Mouse (Mus musculus) layer of hippocampus, postnatal 36 days (tissue): ENCODE data around the gene Fyb. TPM values are rescaled to one million over a fixed set of nuclear protein-coding genes. Genes with fewer than 3 reads are reported as not detected.

Experiments used
- DNase-seq, 2 experiments: peaks; one replicate each; pipeline ENCODE4 v3.0.0; 2022
- total RNA-seq, 2 experiments: library from RNA; stranded (reverse); gene quantifications; 2 replicates each; pipeline ENCODE4 v1.2.3; 2021

Fyb gene
- total RNA-seq: 1 to 10 TPM; 5.9 to 8.3 TPM

GRCm38 (mm10) chr15:6522653-6523167, at the start of gene Fyb:
Gene Fyb (plus strand): TSS chr15:6522853.
- peak in 1 of 2 experiments; percentile 3 for DNase-seq

GRCm38 (mm10) chr15:6483561-6483960, 39.1 kb upstream of the Fyb start:
- no peak for DNase-seq

- DNase-seq: no peak
Measured at GRCm38 (mm10) chr15:6492386-6492785, 30.3 kb upstream of the Fyb start.

DNA sequence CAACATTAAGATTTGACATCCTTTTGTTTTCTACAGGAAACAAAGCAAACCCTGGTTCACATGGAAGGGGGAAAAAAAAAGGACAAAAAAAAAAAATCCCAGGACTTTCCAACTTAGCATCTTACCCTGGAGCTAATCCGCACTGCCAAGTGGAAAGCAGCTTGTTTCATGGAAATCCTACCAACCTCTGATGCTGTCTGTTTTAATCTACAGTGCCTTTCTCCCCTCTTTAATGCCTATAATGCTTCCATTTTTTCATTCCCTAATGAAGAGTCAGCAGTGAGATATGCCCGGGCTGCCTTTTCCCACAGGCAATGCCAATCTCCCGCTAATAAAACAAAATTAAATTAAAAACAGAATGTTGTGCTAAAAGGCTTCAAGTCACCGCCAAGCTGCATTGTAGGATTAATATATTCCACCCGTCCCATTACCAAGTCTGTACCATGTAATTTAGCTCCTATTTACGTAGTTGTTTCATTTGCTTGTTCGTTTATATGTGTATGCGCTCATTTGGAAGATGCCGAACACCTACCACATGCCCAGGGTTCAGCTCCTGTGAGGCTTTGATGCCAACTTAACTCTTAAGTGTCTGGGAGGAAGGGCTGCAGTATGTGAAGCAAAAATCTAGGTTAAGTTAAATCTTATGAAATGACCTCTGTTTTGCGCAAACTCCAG, 24.1 kb upstream of the Fyb start:
- no peak for DNase-seq

GRCm38 (mm10) chr15:6500787-6501186, 21.9 kb upstream of the Fyb start:
- peak in 1 of 2 experiments; percentile 7 for DNase-seq

- DNase-seq: no peak
Measured at GRCm38 (mm10) chr15:6517525-6517924, 5.1 kb upstream of the Fyb start.

DNA sequence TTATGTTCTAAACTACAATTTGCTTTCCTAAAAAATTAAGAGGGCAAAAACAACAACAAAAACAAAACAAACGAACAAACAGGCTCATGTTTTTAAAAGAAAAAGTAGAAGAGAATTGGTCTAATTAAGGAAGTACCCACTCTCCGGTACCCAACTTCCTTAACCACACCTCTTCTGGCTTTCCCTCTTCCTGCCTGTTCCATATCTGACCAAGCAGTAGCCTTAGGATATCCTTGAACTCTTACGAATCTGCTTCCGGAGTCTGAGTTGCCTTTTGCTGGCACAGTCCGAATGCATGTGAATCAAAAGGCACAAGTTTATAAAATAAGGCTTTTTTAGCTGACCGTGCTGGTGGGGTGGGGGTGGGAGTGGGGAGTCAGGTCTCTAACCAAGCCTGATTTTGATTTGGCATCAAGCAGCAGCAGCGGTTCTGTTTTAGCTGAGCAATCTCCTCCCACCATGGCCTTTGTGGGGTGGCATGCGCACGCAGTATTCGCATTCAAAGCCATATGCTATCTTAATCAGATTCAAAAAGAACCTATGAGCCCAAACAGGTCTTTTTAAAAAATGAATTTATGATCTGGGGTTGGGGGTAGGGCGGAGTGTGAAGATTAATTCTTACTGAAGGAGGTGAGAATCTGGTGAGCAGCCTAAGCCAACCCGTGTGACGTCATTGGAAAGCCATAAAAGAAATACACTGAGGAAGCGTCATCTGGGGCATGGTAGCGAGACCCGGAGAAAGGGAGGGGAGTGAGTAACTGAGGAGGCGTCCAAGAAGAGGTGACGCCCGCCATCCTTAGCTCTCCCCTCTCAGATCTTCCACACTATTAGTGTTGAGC, 3.0 kb upstream of the Fyb start:
- DNase-seq: no peak

DNA sequence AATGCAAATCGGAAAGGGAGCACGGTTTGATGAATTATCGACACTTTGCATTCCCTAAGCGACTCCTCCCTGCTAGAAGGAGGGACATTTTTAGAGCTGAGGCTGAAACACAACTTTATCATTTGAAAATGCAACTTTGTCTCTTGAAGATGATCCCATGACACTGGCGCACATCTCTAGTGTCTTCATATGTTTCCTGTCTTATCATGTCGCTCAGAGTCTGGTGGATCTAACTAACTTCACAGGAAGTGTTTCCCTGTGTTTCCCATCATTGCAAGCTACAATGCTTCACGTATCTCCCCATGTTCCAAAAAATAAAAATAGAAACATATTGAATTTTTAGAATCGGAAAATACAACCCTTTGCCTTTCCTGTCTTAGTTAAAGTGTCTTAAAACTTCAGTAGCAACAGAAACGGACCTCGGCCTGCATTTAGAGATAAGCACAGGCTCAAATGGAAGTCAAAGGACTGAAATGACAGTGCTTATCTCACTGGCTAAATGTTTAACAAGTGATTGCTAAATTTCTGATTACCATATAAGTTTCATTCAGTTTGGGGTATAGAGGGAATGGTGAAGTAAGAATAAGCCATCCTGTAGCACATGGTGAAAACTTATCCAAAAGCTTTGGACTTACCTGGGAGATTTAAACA, 2.0 kb upstream of the Fyb start:
- DNase-seq: no peak

GRCm38 (mm10) chr15:6524801-6525200, 2.1 kb downstream of the Fyb start:
- no peak for DNase-seq

DNA sequence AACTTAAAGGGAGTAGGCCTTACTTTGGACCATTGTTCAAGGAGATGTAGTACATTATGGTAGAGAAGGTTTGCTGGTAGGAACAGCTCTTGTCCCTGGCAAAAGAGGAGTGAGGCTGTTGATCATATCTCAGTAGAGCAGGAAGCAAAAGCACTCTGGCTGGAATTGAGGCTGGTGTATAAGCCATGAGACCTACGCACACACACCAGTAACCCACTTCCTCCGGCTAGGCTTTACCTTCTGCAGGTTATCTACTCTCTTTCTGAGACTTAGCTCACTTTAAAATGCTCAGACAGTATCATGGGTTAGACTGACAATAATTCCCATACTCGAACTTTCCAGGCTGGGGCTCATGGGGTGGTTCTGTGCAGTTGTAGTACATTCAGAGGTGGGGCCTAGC, 2.7 kb downstream of the Fyb start:
- DNase-seq: no peak

GRCm38 (mm10) chr15:6533858-6534343, 11.2 kb downstream of the Fyb start:
- DNase-seq: no peak

GRCm38 (mm10) chr15:6534592-6534991, 11.9 kb downstream of the Fyb start:
- DNase-seq: no peak

DNA sequence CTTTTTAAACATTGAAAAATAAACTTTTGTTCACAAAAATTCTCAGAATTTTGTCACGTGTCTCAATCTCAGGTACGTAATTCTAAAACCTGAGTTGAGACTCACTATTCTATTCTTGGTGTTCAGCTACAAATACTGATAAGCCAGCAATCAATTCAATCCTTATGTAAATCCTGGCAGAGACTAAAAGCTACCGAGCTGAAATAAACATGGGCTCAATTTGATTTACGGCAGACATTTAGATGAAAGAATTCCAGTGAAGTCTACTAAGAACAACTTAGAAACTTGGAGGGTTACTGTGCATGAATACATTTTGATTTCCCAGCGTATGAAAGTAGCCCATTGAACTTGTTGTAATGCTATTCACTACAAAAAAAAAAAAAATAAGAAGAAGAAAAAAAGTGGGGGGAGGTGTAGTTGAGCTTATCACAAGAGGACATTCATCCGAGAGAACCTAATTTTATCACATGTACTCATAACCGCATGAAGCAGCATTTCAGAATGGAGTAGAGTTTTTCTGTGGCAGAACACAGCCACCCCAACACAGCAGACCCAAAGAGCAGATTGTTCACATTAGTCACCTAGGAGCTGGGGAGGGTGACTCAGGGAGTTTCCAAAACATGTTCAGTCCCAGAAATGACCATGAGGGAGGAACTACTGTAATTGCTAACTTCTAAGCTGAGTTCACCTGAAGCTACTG, 17.1 kb downstream of the Fyb start:
- DNase-seq: no peak

GRCm38 (mm10) chr15:6548911-6549310, 26.3 kb downstream of the Fyb start:
- DNase-seq: no peak

DNA sequence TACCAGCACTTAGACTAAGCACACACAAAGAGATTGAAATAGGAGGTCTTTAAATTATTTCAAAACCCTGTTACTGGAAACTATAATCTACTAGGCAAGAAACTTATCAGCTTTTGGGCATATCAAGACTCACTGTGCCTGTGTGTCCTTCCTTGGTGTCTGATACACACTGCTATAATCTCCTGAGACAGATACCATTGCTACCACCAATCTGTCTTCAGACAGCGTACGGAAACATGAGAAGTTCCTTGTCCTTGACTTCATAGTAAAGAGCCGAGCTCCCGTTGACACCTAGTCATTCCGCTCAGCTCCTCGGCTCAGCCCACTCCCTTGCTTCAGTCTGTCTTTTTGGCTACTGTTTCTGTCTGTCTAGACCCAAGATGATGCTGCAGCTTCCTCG, 29.2 kb downstream of the Fyb start:
- DNase-seq: no peak

- no peak for DNase-seq
Measured at GRCm38 (mm10) chr15:6554742-6555141, 32.1 kb downstream of the Fyb start.

- no peak for DNase-seq
Measured at GRCm38 (mm10) chr15:6555536-6555935, 32.9 kb downstream of the Fyb start.

- no peak for DNase-seq
Measured at GRCm38 (mm10) chr15:6556272-6556671, 33.6 kb downstream of the Fyb start.

DNA sequence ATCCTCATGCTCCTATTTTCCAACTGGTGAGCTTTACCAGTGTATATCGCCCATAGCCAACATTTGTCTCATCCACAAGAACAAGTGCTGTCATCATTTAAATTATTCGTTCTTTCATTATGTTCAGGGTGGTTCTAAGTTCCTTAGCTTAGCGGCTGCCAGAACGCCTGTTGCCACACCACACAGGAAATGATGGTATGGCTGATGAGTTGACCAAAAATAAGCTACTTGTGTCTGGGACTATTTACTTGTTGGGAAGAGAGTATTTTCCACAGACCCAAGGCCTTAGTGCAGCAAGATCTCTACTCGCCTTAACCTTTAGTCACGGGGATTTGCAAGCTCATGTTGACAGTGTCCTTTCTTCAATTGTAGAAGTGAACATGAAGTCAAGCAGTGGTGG, 34.3 kb downstream of the Fyb start:
- no peak for DNase-seq

DNA sequence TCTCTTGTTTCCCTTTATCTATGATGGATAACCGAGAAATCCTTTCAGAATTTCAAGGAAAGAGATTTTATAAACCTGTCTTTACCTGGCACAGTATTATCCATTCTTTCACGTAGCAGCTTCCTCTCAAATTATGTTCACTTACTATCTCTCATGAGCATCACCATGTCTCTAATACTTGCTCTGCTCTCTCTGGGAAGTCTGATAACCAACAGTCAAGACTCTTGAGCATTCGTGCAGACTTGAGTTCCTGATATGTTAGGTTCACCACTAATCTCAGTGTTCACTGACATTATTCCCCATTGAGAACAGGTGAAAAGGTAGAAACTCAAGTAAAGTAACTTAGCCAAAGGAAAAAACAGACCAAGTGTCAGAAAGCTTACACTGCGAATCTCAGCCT, 34.9 kb downstream of the Fyb start:
- DNase-seq: no peak

DNA sequence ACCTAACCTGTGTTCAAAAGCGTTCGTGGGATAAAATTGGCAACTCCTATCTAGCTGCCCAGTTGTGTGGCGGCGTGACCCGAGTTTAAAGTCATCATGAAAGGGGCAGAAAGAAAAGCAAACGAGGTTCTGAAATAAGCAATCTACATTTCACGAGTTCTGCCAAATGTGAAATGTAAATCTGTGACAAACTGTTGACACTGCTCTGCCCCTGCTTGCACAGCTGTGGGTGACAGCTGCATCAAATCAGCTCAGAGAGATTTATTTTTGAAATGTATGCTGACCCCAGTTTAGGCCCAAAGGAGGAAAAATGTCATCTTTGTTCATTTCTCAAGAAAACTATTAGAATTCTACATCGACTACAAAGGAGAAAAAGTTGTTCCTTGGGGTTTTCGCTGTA, 36.5 kb downstream of the Fyb start:
- DNase-seq: no peak

- DNase-seq: no peak
Measured at GRCm38 (mm10) chr15:6560696-6561095, 38.0 kb downstream of the Fyb start.
